Mouse (Mus musculus) lung, postnatal 4 days (tissue): Measurements from ENCODE around the gene Siah2.

Experiments used
- DNase-seq, 2 experiments: peaks; one replicate each; pipeline ENCODE4 v3.0.0; 2021

The Siah2 gene

DNA sequence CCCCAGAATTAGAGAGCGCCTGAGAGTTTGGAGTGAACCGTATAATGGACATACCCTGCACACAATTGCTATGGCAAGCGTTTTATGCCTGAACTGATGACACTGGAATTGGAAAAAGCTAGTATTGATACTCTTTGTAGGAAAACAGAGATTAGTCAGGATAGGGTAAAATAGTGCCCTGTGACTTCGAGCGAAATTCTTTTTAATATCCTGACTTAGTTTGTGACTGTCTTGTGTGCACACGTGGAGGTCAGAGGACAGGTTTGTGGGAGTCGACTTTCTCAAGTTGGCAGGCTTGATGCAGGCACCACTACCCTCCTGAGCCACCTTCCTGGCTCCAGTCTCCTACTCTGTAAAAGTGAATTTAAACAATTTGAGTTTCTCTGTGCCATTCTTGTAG is 1.1 kb upstream of the Siah2 start:
- no peak for DNase-seq

DNA sequence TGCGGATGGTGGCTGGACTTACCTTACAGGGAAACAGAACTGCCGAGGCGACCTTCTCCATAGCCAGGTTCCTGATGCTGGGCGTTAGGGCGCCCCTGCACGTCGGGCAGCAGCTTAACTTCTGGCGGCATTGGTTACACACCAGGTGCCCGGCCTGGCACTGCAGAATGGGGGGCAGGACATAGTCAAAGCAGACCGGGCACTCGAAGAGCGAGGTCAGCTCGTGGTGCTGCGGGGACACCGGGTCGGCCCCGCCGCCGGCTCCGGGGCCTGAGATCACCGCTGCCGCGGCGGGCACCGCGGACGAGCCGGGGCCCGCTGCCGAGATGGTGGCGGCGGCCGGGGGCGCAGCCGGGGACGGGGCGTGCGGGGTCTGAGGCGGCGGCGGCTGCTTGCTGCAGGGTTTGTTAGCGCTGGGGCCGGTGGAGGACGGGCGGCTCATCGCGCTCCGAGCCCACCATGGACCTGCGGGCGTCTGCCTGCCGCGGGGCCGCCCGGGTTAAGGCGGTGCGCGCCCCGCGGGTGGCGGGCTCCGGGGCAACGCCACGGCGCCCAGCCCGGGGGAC is 743 bp downstream of the Siah2 start:
- peak; percentile 49 to 53 for DNase-seq

DNA sequence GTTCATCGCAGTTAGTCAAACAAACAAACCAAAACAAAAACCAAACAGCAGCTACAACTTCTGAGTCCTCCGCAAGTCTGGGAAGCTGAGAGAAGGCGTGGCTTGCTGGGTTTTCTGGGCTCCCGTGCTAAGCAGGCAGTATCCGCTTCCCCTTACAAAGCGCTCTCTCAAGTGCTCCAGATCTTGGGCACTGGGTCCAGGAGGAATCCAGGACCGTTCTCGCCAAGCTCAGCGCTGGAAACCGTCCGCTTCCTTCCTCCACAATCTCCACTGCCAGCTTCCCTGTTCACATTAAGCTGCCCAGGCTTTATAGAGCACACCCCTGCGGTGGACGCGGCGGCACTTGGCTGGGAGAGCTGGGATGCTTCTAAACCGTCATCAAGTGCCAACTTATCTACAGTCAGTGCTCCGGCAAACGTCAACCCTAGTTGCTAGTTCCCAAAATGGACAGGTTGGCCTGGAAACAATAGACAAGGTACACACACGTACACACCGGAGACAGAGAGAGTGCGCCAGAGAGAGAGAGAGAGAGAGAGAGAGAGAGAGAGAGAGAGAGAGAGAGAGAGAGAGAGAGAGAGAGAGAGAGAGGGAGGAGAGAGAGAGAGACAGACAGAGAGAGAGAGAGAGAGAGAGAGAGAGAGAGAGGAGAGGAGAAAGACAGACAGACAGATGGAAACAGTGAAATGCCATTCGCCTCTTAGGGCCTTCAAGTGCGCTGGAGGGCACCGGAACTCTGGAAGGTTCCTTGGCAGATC is 1.4 kb downstream of the Siah2 start:
- DNase-seq, result peak; percentile 68 to 70

DNA sequence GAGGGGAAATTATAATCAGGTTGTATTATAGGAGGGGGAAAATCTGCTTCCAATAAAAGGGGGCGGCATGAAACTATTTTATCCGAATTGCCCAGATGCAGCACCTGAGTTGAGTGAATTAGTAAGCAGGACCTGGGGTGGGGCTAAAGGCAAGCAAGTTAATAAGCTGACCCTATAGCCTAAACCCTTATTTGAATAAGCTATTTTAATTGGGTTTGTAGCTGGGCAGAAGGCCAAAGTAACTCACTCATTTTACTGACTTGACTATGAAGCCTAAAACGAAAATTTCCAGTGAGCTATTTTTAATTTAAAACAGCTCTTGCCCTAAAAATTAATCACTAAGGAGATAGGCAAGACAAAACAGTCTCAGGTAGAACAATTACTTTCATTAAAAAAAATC is 2.5 kb downstream of the Siah2 start:
- DNase-seq, result no peak

DNA sequence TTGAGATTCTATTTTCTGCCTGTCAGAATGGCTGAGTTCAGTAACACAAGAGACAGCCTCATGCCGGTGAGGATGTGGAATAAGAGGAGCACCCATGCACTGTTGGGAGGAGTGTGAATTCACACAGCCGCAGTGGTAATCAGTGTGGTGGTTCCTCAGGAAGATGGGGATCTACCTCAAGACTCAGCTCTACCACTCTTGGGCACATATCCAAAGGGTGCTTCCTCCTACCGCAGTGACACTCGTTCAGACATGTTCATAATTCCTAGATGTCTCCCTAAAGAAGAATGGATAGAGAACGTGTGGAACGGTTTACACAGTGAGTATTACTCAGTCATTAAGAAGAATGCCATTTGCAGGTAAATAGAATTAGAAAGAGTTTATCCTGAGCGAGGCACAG is 3.1 kb downstream of the Siah2 start:
- DNase-seq, result no peak

DNA sequence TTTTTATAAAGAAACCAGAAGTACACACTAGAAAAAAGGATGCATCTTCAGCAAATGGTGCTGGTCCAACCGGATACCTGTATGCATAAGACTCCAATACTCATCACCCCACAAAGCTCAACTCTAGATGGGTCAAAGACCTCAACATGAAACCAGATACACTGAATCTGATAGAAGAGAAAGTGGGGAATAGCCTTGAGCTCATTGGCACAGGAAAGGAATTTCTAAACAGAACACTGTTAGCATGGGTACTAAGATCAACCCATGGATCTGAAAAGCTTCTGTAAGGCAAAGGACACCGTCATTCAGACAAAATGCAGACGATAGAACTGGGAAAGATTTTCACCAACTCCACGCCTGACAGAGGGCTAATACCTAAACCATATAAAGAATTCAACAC is 3.6 kb downstream of the Siah2 start:
- no peak for DNase-seq

DNA sequence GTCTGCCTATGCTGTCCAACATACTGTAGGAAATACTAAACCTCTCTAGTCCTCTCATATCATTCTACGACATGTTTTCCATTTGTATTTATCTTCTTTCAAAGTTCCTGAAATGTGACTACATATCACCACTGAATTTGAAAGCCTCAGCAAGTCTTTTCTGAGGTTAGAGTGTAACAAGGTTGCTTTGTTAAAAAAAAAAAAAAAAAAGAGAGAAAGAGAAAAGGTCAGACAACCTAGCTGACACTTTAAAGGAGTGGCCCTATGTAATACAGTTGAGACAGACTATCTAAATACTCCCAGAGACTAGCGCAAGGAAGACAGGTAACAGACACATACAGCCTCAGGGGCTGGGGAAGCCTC is 5.3 kb downstream of the Siah2 start:
- no peak for DNase-seq

DNA sequence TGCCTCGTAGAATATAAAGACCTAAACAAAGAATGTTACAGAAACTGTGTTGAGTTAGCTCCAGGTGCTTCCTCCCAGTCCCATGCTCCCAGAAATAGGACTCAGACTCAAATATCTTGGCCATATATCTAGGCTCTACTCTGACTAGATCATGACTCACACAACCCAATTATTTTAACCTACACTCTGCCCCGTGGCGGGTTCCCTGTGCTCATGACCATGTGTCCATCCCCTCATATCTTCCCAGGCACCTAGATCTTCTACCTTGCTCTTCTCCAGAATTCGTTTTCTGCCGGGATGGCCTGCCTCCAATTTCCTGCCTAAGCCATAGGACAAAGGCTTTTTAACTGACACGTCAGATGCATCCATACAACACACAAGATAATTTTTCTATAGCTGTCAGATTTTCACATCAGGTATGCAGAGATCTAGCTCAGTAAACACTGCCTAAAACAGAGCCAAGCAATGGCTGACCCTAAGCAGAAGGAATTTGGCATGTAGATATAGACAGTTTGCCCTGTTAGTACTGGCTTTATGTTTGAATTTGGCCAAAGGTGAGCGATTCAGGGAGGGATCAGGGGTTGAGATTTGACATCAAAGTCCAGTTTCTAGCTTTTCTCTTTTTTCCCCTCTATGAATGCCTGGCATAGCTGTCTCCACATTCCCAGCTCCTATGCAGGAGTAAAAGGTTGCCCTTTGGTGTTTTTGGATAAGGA is 5.8 kb downstream of the Siah2 start:
- no peak for DNase-seq

DNA sequence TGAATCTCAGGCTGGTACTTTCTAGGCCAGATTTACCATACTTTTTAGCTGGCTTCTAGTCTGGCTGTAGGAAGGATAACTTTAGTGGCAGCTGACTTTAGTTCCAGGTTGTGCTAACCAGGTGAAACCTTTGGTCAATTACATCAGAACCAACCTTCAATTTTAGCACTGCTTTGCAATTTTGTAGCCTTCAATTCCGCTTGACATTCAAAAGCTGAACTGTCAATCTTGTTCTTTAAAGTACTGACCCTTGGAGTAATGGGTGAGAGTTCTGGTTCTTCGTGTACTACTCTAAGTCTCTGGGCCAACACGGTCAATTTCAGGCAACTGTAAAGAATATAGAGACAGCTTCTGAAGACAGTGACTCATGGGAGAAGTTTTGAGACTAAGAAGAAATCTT is 6.8 kb downstream of the Siah2 start:
- no peak for DNase-seq

DNA sequence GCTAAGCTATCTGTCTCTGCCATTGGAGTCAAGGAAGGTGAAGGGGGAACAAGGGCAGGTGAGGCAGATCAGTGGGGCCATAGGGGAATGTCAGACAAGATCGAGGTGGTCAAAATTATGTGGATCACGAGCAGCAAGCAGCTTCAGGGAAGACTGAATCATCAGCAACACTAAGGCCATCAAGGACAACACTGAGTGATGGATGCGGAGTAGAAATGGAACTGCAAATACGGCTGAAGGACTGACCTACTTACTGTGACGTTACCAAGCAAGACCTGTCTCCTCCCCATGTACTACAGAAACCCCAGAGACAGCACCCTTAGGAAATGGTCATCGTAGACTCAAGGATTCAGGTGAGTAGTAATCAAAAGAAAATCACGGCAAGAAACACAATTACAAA is 8.9 kb downstream of the Siah2 start:
- DNase-seq, result no peak

DNA sequence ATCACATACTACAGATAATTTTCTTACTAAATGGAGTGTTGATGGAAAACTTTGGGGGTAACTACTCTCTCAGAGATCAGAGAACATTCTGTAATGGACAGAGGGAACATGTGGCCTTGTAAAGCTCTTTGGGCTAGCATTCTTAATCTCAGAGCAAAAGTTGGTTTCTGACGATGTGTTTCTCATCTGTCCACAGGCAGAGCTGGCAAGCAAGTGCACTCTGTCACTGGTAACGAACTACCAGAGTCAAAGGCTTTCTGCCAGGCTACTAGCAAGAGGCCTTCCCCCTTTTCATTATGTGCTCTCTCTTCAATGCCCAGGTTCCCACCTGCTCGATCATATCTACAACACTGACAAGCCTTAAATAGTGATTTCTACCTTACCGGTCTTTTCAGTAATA is 9.9 kb downstream of the Siah2 start:
- DNase-seq, result no peak

DNA sequence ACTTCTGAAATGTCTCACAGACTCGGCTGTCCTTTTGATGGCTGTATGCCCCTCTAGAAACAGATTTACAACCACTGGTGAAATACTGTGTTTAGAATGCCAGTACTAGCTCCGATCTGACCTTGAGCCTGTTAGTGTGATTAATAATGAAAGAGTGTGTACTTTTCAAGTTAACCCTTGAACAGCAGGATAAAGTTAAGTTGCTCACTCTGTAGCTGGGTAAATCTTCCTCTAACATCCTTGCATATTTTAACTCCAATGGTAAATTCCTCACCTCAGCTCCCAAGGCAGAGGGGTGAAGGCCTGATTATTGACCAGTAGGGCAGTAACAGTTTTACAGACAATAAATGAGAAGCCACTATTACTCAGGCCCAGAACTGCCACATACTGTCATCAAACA is 10.4 kb downstream of the Siah2 start:
- DNase-seq, result no peak

DNA sequence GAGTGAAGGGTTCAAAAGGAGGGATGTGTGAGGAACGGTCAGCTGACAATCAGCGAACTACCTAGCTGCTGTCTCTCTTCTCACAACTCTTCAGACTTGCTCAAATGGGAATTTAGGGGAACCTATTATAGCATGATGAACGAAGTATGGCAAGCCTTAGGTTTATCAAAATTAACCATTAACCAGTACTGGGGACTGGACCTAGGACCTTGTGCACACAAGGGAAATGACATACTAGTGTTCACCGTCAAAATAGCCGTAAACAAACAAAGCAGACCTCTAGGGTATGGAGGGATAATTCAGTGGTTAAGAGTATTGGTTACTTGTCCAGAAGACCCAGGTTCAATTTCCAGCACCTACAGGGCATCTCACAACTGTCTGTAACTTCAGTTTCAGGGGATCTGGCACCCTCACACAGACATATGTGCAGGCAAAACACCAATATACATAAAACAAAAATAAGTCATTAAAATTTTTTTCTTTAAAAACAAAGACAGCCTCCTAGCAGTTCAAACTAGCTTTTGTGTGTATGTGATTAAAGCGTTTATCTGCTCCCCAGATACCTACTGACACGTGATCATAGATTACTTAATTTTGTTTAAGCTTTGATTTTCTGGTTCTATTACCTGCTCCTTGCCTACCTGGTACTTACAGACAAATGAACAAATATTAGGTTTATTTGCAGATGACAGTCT is 11.1 kb downstream of the Siah2 start:
- DNase-seq, result no peak

DNA sequence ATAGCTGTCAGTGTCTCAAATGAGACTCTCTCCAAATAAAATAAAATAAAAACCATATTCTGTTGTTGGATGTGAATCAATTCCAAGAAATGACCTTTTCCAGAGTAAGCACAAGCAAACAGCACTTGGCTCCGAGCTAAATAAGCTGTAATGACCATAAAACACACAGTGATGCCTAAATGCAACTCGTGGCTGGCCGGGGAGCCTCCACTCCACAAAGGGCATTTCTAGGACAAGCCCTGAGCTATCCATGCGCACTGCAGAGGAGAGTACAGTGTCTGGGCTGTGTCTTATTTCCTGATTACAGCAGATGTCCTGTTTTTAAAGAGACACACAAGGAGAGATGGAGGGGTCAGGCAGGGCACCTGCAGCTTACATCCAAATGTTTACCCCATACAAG is 12.2 kb downstream of the Siah2 start:
- DNase-seq, result no peak

DNA sequence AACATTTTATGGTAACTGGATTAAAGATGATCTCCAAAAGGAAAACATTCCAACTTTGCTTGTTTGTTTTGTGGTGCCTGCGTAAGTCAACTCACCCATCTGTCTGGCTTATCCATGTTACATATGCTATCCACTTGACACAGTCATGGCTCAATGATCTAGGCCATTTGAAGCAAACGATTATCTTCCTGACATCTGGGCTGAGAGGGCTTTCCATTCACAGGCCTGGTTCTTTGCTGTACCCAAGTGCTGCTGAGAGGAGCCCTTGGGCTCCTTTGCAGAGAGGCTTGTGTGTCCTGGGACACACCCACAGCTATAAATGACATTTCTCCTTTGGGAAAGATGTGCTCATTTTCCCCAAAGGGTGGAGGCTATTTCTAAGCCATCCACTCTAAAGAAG is 13.3 kb downstream of the Siah2 start:
- DNase-seq, result no peak

DNA sequence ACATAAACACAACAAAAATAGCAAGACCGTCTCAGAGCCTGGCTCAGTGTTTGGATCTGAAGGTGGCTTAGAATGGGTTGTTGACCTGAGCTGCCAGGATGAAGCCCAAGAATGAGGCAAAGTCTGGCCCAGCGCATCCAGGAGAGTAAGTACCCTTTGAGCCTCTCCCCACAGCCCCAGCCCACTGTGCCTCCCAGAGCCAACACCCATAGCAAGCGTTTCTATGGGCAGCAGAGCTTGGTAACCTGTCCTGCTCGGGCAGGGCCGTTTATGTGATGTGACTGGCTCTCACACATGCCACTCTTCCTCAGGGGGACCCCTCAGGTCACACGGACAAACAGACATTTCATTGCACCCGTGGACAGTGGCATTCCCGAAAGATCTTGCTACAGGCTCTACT is 13.8 kb downstream of the Siah2 start:
- no peak for DNase-seq

DNA sequence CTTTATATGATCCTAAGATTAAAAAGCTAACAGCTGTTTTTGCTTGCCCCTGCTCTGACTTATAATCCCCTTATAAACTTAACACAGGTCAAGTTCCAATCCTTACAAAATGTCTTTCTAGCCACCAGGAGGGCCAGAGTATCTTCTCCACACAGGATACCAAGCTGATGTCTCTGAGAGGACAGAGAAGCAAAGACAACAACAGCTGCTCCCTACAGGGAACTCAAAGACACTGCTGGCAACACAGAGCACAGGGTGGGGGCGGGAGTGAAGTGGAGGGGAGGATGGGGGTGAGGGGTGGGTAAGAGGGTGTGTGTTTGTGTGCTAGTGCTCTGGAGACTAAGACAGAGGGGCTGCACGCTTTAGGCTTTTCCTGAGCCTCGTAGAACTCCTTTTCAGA is 14.6 kb downstream of the Siah2 start:
- no peak for DNase-seq

DNA sequence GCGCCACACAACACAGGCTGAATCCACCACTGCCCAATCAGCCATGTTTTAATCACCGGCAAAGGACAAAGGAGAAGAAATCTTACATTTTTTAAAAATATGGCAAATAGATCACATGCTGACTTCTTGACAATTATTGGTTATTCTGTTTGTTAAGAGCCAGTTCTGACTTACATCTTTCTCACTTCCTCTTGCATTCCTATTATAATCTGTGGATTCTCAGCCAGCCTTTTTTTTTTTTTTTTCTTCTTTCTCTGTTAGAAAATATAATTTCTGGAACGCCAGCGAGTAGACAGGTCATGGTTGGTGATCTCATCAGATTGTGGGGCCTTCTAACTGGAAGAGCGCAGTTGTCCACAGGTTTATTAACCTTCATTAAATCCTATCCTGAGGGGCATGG is 18.9 kb downstream of the Siah2 start:
- DNase-seq, result no peak

DNA sequence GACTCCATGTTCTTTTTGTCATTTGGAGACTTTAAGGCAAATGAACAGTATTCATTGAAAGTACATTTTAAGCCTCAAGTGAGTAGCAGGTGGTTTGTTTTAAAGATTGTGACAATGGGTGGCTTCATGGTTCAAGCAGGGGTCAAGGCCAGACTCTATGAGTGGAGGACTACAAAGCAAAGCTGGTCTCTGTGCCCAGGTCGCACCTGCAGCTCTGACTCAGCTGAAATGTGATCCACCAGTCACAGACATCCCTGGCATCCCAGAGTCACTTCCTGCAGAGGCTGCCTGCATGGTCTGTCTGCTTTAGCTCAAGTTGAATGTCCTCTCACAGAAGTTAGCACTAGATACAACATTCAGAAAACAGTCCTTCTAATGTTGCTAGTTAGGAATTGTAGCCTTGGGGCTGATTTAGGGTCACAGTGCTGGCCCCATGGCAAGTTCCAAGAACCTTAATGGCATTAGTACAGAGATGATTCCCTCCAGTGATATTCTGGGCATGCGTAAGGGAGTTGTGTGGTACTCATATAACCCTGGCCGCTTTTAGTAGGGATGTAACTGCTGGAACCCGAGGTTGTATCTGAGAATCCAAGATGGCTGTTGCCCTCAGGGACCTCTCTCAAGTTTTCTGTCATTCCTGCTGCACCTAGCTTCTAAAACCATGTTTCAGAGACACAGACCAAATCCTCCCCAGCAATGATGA is 19.6 kb downstream of the Siah2 start:
- DNase-seq, result no peak

DNA sequence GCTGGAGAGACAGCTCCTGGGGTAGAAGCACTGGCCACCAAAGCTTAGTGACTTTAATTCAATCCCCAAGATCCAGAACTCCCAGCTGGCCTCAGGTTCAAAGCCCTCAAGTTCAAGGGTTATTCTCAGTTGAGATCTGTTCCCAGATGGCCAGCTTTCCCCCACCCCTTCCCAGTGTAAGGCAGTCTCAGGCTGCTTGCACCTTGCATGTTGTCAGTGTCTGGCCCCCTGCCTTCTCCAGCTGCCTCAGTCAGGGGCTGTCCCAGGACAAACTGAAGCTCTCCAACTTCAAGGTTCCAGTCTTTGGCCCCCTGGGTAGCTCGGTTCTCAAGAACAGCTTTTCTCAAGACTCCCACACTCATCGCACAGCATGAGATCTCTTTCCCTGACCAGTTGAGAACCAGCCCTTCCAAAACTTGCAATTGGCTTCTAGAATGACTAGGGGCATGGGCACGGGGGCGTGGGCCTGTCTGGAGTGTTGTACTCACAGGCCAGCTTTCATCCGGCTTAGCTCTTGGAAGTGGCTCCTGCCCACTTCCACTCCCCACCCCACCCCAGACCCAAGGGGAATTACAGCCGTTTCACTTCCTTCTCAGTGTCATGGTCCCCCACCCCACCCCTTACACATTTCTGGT is 20.5 kb downstream of the Siah2 start:
- DNase-seq, result peak in 1 of 2 experiments; percentile 17

DNA sequence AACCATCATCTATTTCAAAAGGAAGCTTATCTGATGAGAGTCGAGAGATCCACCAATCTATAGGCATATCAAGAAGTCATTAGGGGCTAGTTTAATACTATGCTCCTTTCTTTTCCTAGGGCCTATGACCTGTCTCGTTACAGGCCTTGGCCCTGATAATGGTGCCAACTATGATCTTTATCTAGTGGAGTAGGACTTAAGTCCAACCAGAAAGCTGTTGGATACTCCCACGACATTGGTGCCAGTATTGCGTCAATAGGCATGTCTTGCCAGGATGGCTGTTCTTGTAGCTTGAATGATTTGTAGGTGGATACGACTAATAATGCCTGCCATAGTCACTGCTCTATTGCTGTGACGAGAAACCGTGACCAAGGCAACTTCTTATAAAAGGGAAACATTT is 28.2 kb downstream of the Siah2 start:
- no peak for DNase-seq

DNA sequence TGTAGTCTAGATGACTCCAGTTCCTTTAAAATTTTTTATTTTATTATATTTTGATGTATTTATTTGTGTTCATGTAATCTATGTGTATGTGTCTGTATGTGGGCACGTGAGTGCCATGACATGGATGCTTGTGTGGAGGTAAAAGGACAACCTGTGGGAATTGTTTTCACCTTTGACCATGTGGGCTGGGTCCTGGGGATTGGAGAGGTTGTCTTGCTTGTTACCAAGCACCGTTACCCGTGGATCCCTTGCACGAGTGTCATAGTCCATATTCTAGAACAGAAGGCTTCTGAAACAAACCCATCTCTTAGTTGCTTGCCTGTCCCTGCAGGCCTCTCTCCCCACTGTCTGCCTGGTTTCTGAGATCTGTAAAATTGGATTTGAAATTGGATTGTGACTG is 31.6 kb downstream of the Siah2 start:
- DNase-seq, result no peak

DNA sequence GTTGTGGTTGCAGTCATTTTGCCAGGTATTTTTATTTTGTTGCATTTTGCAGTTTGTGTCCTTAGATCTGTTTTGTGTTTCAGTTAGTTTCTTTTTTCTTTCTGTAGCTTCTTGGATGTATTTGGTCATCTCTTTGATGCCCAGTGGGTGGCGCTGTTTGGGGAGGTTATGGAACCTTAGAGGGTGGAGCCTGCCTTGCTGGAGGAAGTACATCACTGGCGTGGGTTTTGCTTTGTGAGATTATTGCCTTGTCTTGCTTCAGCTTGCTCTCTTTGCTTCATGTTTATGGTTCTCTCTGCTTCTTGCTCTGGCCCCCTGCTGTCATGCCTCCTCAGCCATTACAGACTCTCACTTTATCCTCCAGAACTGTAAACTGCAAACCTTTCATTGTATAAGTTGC is 34.8 kb downstream of the Siah2 start:
- DNase-seq, result peak; percentile 42 to 73
